Mouse (Mus musculus): ENCODE measurements around the gene Olfr750.

- TF ChIP-seq CTCF (IDR thresholded peaks at IDR 0.05; ENCODE audit: low read depth) (no peak), EP300 (optimal IDR thresholded peaks at IDR 0.05) (no peak)
These were observed 26.4 kb downstream of the Olfr750 start for GRCm38 (mm10) chr14:51047846-51048245.

Measured in stomach, postnatal 0 days (tissue).